Mouse (Mus musculus) CH12F3 (cell line): ENCODE measurements around the gene Gm11213.

Source experiments
- in situ Hi-C: fragments of 300-500 bp; cut with MboI; formaldehyde crosslinking; loops from 2 replicates; pipeline ENCODE4 v1.14.3; 2020; ENCODE audit warnings: low sequenced_read_pairs

The Gm11213 gene

GRCm38 (mm10) chr4:63548491-63548890 is 56.6 kb downstream of the Gm11213 start:
- in situ Hi-C loops, result no loop called here

GRCm38 (mm10) chr4:63547799-63548198 is 57.3 kb downstream of the Gm11213 start:
- in situ Hi-C loops, result no loop called here
